Mouse (Mus musculus) A20 (cell line): ENCODE measurements at regions not wholly inside any gene's neighbourhood (a gene's known extent, or its start where the extent isn't known, plus 50 kb on each side); places are given as distances from the start of the nearest gene placed in this dataset.

ENCODE experiments used
- DNase-seq: peaks from one replicate; pipeline ENCODE4 v3.0.0-alpha.2; 2011; ENCODE audit warnings: low read depth, low spot score

- peak; percentile 36 for DNase-seq
Observed at GRCm38 (mm10) chrX:103532620-103533199, 97.7 kb upstream of the Zcchc13 start.

DNA sequence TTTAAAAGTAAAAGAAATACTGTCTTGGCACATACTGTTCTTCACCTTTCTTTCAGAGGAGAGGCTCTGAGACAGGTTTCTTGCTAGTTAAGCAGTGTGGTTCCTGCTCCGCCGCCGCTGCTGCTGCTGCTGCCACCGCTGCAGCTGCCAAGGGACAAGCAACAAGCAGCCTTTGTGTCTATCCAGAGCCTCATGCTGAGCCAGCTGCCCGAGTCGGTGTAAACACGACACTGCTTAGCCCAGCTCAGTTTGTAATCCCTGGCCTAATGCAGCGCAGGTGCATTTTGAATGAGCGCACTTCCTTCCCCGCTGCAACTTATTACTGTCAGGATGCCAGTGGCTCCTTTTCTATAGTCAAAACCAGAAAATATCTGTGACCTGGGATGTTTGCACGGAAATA is 97.1 kb upstream of the Zcchc13 start:
- peak; percentile 77 for DNase-seq

GRCm38 (mm10) chrX:103533831-103534230 is 96.6 kb upstream of the Zcchc13 start:
- DNase-seq = no peak

DNA sequence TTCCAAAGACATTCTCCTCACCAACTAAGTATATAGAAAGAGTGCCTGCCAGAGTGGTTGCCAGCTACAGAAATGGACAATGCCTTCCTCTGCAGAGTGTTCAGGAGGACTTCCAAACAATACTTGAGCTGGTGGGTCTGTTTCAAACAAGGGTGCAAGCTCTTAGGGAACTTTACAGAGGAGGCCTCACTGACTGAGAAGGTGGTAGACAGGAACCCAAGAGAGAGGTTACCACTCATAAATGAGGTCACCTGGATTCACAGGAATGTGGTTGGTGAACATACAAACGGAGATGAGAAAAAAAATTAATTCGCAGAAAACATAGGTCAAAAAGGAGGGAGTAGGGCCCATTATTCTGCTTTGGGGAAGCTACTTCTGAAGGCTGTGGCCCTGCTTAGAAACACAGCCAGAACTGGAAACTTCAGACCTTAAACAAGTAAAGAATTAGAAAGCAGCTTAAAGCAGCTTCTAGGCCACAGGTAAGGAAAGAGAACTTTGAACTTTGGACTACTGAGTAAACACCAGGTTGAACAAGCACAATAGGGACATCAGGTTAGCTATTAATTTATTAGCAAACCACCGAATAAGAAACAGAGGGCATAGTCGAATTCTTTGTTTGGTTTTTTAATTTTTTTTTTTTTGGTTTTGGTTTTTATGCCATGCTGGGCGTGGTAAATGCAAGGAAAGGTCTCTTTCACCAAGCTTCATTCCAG is 83.7 kb upstream of the Zcchc13 start:
- no peak for DNase-seq

DNA sequence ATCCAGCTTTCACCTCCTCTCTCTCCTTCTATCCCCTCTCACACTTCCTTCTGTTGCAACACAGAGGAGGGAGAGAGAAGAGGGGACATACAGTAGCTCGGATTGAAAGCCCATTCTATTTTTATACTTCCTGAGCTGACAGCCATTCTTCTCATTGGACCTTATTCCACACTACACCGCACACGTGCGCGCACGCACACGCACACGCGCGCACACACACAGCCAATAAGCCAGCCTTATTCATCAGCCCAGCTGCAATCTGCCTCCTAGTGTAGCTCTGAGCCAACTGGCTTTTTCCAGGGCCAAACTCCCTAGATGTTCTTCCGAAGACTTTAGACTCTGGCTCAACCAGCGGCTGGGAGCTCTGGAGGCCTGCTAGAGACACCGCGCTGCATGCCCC is 79.1 kb upstream of the Zcchc13 start:
- DNase-seq = no peak

GRCm38 (mm10) chrX:103553196-103553595 is 77.2 kb upstream of the Zcchc13 start:
- DNase-seq = peak; percentile 36

- no peak for DNase-seq
Observed at GRCm38 (mm10) chrX:103553605-103554004, 76.8 kb upstream of the Zcchc13 start.

- peak; percentile 62 for DNase-seq
Observed at GRCm38 (mm10) chrX:103555041-103555986, 75.1 kb upstream of the Zcchc13 start.

DNA sequence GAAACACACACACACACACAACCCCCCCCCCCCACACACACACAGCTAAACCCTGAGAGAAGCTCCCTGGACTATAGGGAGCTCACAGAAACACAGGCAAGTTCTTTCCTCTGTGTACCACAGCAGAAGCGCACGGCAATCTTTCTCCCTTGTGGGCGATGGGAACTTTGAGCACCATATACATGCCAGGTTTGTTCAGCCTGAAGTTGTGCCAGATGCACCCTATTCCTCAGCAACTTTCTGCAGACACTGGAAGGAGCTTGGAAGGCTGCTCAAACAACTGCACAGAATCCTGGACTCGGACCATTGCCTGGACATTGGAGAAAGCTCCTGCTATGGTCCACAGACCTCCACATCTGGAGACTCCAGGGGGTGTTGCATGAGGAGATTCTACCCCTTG is 74.3 kb upstream of the Zcchc13 start:
- no peak for DNase-seq

DNA sequence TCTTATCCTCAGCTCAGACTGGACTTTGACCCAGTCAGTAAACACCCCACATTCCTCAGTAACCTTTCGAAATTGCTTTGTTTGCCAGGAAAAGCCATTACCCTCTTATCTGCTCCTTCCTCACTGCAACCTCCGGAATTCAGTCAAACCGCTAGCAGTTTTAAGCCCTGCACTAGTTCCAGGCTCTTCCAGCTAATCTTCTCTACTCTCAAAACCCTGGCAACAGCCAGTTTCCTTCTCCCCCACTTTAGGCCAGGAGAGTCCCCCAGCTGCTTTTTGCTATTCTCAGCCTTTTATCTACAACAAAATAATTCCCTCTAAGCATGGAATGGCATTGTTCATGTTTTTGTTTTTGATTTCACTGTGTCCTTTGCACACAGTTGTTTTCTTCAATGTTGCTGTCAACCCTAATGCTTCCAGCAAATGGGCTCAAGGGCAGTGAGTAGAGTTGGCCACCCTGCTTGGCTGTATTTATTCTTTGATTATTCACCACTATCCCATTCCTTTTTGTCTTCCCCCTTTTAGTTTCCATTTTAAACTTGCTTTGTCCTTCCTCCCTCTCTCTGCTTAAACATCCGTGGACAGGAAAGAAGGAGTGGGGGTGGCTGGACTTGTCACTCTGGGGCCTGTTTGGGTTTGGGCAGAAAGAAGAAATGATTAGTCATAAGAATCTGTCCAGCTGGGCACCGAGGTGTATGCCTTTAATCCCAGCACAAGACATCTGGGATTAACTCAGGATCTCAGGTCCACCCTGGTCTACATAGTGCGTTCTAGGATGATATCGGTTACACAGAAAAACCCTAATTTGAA is 73.5 kb upstream of the Zcchc13 start:
- DNase-seq = no peak

DNA sequence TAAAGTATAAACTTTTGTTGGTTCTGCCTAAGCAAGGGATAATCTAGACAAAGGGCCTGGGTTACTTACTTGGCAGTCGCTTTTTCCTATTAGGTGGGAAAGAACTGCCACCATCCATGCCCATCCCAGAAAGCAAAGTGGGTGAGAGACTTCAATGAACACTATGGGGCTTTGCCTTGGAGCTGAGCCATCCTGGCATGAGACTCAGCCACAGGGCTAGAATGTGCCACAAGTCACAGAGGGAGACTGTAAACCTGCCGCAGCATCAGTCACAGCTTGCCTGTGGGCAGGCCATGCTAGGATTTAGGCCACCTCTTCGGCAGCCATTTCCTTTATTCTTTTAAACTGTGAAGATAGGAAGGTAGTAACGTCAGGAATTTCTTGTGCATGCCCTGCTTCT is 72.9 kb upstream of the Zcchc13 start:
- DNase-seq = no peak

DNA sequence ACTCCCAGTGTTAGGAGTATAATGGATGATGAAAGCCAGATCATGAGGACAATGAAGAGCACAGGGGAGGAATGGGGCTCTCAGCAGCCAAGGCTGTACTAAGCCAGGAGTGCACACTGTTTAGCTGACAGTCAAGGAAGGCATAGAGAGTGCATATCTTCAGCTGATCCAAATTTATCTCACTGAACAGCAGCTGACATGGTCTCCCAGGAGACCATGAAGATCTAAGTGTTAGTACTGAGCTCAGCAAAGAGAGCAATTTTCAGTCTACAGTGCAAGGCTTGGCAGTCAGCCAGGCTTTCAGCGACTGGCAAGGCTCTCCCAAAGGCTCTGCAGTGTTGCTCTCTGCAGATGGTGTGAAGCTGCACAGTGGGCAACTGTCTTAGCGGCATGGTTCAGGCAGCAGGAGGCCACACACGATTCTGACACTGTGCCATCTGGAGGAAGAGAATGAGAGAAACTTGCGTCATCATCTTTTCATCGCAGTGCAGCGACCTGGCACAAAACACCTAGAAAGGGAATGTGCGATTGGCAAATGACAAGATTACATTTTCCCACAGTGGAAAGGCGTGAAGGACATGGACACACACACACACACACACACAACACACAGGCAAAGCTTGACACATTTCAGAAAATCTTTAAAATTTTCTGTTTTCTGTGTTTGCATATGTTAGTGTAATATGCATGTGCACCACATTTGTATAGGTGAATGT is 66.7 kb upstream of the Zcchc13 start:
- DNase-seq = no peak

- DNase-seq = no peak
Observed at GRCm38 (mm10) chrX:103573344-103573743, 57.0 kb upstream of the Zcchc13 start.

DNA sequence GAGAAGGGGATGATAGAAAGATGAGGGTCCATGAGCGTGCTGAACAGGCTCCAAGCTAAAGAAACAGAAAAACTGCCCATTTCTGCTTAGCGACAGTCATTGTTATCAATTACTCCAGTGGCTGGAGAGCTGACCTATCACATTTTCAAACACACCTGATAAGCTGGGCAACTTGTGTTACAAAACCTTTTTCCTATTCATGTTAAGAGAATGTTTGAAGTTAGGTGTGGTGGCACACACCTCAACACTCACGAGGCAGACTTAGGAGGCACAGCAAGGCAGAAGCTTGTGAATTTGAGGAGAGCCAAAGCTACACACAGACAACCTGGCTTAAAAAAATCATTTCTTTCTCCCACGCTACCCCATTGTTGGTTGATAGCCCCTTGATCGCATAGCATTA is 50.9 kb upstream of the Zcchc13 start:
- no peak for DNase-seq
